18 mouse cellular contexts compared by ENCODE assay signal in the genomic region with DNA sequence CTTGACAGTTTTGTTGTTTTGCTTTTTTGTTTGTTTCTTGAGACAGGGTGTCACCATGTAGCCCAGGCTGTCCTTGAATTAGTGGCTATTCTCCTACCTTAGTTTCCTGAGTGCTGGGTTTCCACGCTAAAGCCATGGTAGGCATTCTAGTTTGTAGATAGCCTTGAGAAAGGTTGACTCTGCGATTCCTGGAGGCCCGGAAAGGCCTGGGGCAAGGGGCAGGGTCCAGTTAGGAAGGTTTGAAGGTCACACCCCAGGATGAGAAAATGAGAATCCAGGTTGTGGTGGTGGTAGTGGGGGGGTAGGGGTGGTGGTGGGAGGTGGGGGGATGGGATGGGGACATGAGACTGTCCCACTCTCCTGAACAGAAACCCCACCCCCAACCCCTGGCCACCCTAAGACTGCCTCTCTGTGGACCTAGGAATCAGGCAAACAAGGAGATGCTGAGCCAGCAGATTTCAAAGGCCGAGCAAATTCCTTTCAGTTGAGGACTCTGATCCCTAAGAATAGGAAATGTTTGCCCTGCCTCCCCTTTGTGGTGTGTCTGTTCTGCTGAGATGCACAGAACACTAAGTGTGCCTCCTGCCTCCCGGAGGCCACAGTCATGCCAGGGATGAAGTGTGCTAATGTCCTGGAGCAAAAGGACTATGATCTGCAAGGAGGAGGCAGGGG. TPM values are rescaled to one million over a fixed set of nuclear protein-coding genes. Genes with fewer than 3 reads are reported as not detected.
DNase-seq lines count a peak whose midpoint lies in the region; ATAC-seq and TF ChIP-seq lines count a peak whose summit lies in the region.
"Had no signal": no experiment of that assay in that cellular context is flagged by ENCODE, and none has a peak within 500 bp of the region (broad histone marks: within the 10 kb centered on the region; RNA-seq: fewer than 3 reads in every experiment).

No protein-coding gene starts in this region.

- no peak for DNase-seq in spleen, adult 2 months (ENCODE audit: low read depth in 1 of 2, low spot score in 2 of 2)
- DNase-seq in spleen, postnatal 4 days (ENCODE audit: low spot score in 2 of 2) = no peak
- DNase-seq in embryonic facial prominence, embryonic 10.5 days (ENCODE audit: low spot score) = no peak
- DNase-seq in yolk sac, embryonic 10.5 days (ENCODE audit: low spot score) = peak; percentile 92
- no peak for DNase-seq in left cerebral cortex, adult 9 months (ENCODE audit: low spot score in 2 of 2)
- no peak for DNase-seq in ovary, postnatal 14 days (ENCODE audit: low spot score)
- DNase-seq: adrenal gland, adult 8-10 months; cerebellum, postnatal 10 days; heart, adult 18-20 months; layer of hippocampus, postnatal 36 days; lung, postnatal 36 days; thymus, adult 18-20 months had no signal

- no peak overlapping the region for H3K9ac ChIP-seq in kidney, embryonic 15.5 days
- H3K9ac ChIP-seq: embryonic facial prominence, embryonic 12.5 days; limb, embryonic 12.5 days; liver, embryonic 15.5 days; midbrain, embryonic 13.5 days had no signal

- TF ChIP-seq CTCF in spleen, adult 2 months (IDR thresholded peaks at IDR 0.05; ENCODE audit: extremely low read depth, insufficient read depth, insufficient read length, insufficient replicate concordance) = no peak

- H3K9me3 ChIP-seq in embryonic facial prominence, embryonic 10.5 days = no peaks in the 10 kb centered on the region
- H3K9me3 ChIP-seq in kidney, embryonic 15.5 days (replicated peaks) = no peaks in the 10 kb centered on the region
- H3K9me3 ChIP-seq: embryonic facial prominence, embryonic 12.5 days; limb, embryonic 12.5 days; liver, embryonic 15.5 days; midbrain, embryonic 13.5 days had no signal

- H3K4me2 ChIP-seq in kidney, embryonic 15.5 days = no peak overlapping the region
- H3K4me2 ChIP-seq: embryonic facial prominence, embryonic 12.5 days; limb, embryonic 12.5 days; liver, embryonic 15.5 days; midbrain, embryonic 13.5 days had no signal

- H3K4me1 ChIP-seq in spleen, adult 2 months (ENCODE audit: control insufficient read depth, insufficient read depth, insufficient read length) = no peaks in the 10 kb centered on the region
- peaks cover 14% of the 10 kb centered on the region for H3K4me1 ChIP-seq in embryonic facial prominence, embryonic 10.5 days
- H3K4me1 ChIP-seq in kidney, embryonic 15.5 days = peaks cover 11% of the 10 kb centered on the region; the same call in 1 of the 2 replicates
- H3K4me1 ChIP-seq: embryonic facial prominence, embryonic 12.5 days; limb, embryonic 12.5 days; liver, embryonic 15.5 days; midbrain, embryonic 13.5 days had no signal

- no peaks in the 10 kb centered on the region for H3K27me3 ChIP-seq in spleen, adult 2 months (ENCODE audit: control insufficient read depth, insufficient read depth, low read length)
- H3K27me3 ChIP-seq in embryonic facial prominence, embryonic 10.5 days (replicated peaks; ENCODE audit: low read depth, poor library complexity, severe bottlenecking) = no peaks in the 10 kb centered on the region
- H3K27me3 ChIP-seq in kidney, embryonic 15.5 days = no peaks in the 10 kb centered on the region
- H3K27me3 ChIP-seq: embryonic facial prominence, embryonic 12.5 days; limb, embryonic 12.5 days; liver, embryonic 15.5 days had no signal

- TF ChIP-seq POLR2A in spleen, adult 2 months (IDR thresholded peaks at IDR 0.05; ENCODE audit: low read depth, low read length) = no peak

- H3K4me3 ChIP-seq in spleen, adult 2 months (ENCODE audit: extremely low read depth, insufficient read depth, insufficient read length) = no peak overlapping the region
- H3K4me3 ChIP-seq in embryonic facial prominence, embryonic 10.5 days = no peak overlapping the region
- no peak overlapping the region for H3K4me3 ChIP-seq in kidney, embryonic 15.5 days (replicated peaks)
- H3K4me3 ChIP-seq: embryonic facial prominence, embryonic 12.5 days; limb, embryonic 12.5 days; liver, embryonic 15.5 days; midbrain, embryonic 13.5 days had no signal

- peak overlapping the region; percentile 57; the same call in 1 of the 2 replicates for H3K27ac ChIP-seq in spleen, adult 2 months (ENCODE audit: insufficient read depth, low read length)
- 0 out of 2 replicates have a peak overlapping the region, but pooled peaks have one; percentile 4 for H3K27ac ChIP-seq in embryonic facial prominence, embryonic 10.5 days (replicated peaks)
- peak overlapping the region; percentile 68; the same call in 1 of the 2 replicates for H3K27ac ChIP-seq in kidney, embryonic 15.5 days
- H3K27ac ChIP-seq: embryonic facial prominence, embryonic 12.5 days; limb, embryonic 12.5 days; liver, embryonic 15.5 days; midbrain, embryonic 13.5 days had no signal

- WGBS in spleen, adult 2 months = 86% methylated on average over 5 of the region's 5 CpGs
- 62% methylated on average over 5 of the region's 5 CpGs for WGBS in embryonic facial prominence, embryonic 10.5 days
- 62% methylated on average over 5 of the region's 5 CpGs for WGBS in kidney, embryonic 15.5 days

- H3K36me3 ChIP-seq in spleen, adult 2 months (ENCODE audit: control insufficient read depth, insufficient read depth, low read length) = no peaks in the 10 kb centered on the region
- H3K36me3 ChIP-seq in embryonic facial prominence, embryonic 10.5 days (replicated peaks) = no peaks in the 10 kb centered on the region
- H3K36me3 ChIP-seq in kidney, embryonic 15.5 days = no peaks in the 10 kb centered on the region
- H3K36me3 ChIP-seq: embryonic facial prominence, embryonic 12.5 days; limb, embryonic 12.5 days; liver, embryonic 15.5 days; midbrain, embryonic 13.5 days had no signal

- ATAC-seq in kidney, embryonic 15.5 days (replicated peaks; ENCODE audit: low FRiP score) = peak; percentile 73
- ATAC-seq: inflammation-experienced regulatory T-cells, adult 6 months; midbrain, embryonic 13.5 days had no signal

RNA-seq across cellular contexts. Expression of a gene that starts 12.1 kb away (rescaled TPM):
- polyA plus RNA-seq in spleen, adult 2 months (2012; rRNA removed) = 0.12 and 0.32 TPM in 2 replicates
- polyA plus RNA-seq in embryonic facial prominence, embryonic 10.5 days (2016; fragmentation: Nextera tagmentation; extraction: Ambion mirVana) = 0.31 and 0.34 TPM in 2 replicates
- 3.7 and 4.4 TPM in 2 replicates for polyA plus RNA-seq in kidney, embryonic 15.5 days (2015; fragmentation: Nextera tagmentation; extraction: Ambion mirVana)
- polyA plus RNA-seq: inflammation-experienced regulatory T-cells, adult 6 months had no signal

RNA-seq across cellular contexts. Expression of a gene that starts 16.0 kb away (rescaled TPM):
- 1.5 and 4.0 TPM in 2 replicates for polyA plus RNA-seq in spleen, adult 2 months (2012; rRNA removed)
- polyA plus RNA-seq in embryonic facial prominence, embryonic 10.5 days (2016; fragmentation: Nextera tagmentation; extraction: Ambion mirVana) = 0.07 TPM in 1 of 2 replicates, not detected in the other
- polyA plus RNA-seq in kidney, embryonic 15.5 days (2015; fragmentation: Nextera tagmentation; extraction: Ambion mirVana) = 0.73 and 1.1 TPM in 2 replicates

RNA-seq across cellular contexts. Expression of a gene that starts 39.3 kb away (rescaled TPM):
- 3.6 and 3.9 TPM in 2 replicates for polyA plus RNA-seq in spleen, adult 2 months (2012; rRNA removed)
- polyA plus RNA-seq in embryonic facial prominence, embryonic 10.5 days (2016; fragmentation: Nextera tagmentation; extraction: Ambion mirVana) = 19.2 and 24.3 TPM in 2 replicates
- polyA plus RNA-seq in kidney, embryonic 15.5 days (2015; fragmentation: Nextera tagmentation; extraction: Ambion mirVana) = 21.6 TPM in 2 replicates

RNA-seq across cellular contexts. Expression of a gene that starts 56.7 kb away (rescaled TPM):
- polyA plus RNA-seq in spleen, adult 2 months (2012; rRNA removed) = 7.2 and 8.5 TPM in 2 replicates
- polyA plus RNA-seq in embryonic facial prominence, embryonic 10.5 days (2016; fragmentation: Nextera tagmentation; extraction: Ambion mirVana) = 0.25 and 0.66 TPM in 2 replicates
- polyA plus RNA-seq in kidney, embryonic 15.5 days (2015; fragmentation: Nextera tagmentation; extraction: Ambion mirVana) = 0.33 and 0.53 TPM in 2 replicates

Comparison
In these comparisons a context has a peak if more than half of its experiments do, and no peak if none do; other contexts are left out.
1. H3K27ac ChIP-seq: peak in every context shown above with its lines; median percentile 68 in kidney, embryonic 15.5 days; 57 in spleen, adult 2 months; 4 in embryonic facial prominence, embryonic 10.5 days.